Mouse (Mus musculus): ENCODE measurements around the gene Cradd. TPM values are rescaled to one million over a fixed set of nuclear protein-coding genes. Genes with fewer than 3 reads are reported as not detected.

Gene Cradd
- polyA plus RNA-seq, 1 experiment from 2014 or later, result 15.6 TPM

GRCm38 (mm10) chr10:95245680-95245982, 78.3 kb downstream of the Cradd start:
- 0 out of 2 replicates have a peak overlapping the region, but pooled peaks have one; percentile 12 for H3K27ac ChIP-seq (ENCODE audit: low read depth)
- H3K9me3 ChIP-seq (ENCODE audit: low read depth, low read length), result no peaks in the 10 kb centered on the region
- no peak overlapping the region for H3K9ac ChIP-seq
- H3K4me3 ChIP-seq (ENCODE audit: low read depth, low read length), result no peak overlapping the region
- ATAC-seq (ENCODE audit: insufficient read depth) (peak; percentile 73; the same call in 1 of the 2 replicates), DNase-seq (peak; percentile 69)
- no peaks in the 10 kb centered on the region for H3K36me3 ChIP-seq (ENCODE audit: insufficient read depth)
- no peaks in the 10 kb centered on the region for H3K27me3 ChIP-seq (ENCODE audit: insufficient read depth, low read length)
- TF ChIP-seq CTCF (IDR thresholded peaks at IDR 0.05; ENCODE audit: low read depth), result peak; percentile 64
- WGBS, result 36% methylated on average over 2 of the region's 2 CpGs
- peaks cover 6% of the 10 kb centered on the region; the same call in 1 of the 2 replicates for H3K4me1 ChIP-seq (ENCODE audit: insufficient read depth)
- H3K4me2 ChIP-seq, result no peak overlapping the region

- Histone ChIP-seq H3K4me3 (ENCODE audit: low read depth, low read length) (no peak overlapping the region), H3K9me3 (ENCODE audit: low read depth, low read length) (no peaks in the 10 kb centered on the region), H3K27ac (ENCODE audit: low read depth) (no peak overlapping the region), H3K9ac (no peak overlapping the region), H3K36me3 (ENCODE audit: insufficient read depth) (no peaks in the 10 kb centered on the region), H3K27me3 (ENCODE audit: insufficient read depth, low read length) (no peaks in the 10 kb centered on the region), H3K4me2 (no peak overlapping the region), H3K4me1 (ENCODE audit: insufficient read depth) (peaks cover 6% of the 10 kb centered on the region; the same call in 1 of the 2 replicates)
- 47% methylated on average over 23 of the region's 23 CpGs for WGBS
- DNase-seq (no peak), ATAC-seq (ENCODE audit: insufficient read depth) (peak; percentile 26; the same call in 1 of the 2 replicates)
- no peak for TF ChIP-seq CTCF (IDR thresholded peaks at IDR 0.05; ENCODE audit: low read depth)
These were observed 78.8 kb downstream of the Cradd start for GRCm38 (mm10) chr10:95244961-95245679.

GRCm38 (mm10) chr10:95239196-95240069, 84.5 kb downstream of the Cradd start:
- no peaks in the 10 kb centered on the region for H3K36me3 ChIP-seq (ENCODE audit: insufficient read depth)
- H3K4me1 ChIP-seq (ENCODE audit: insufficient read depth), result peaks cover 4% of the 10 kb centered on the region; the same call in 1 of the 2 replicates
- DNase-seq (no peak), ATAC-seq (ENCODE audit: insufficient read depth) (no peak)
- WGBS, result 60% methylated on average over 13 of the region's 13 CpGs
- TF ChIP-seq CTCF (IDR thresholded peaks at IDR 0.05; ENCODE audit: low read depth), result no peak
- H3K4me2 ChIP-seq, result no peak overlapping the region
- no peak overlapping the region for H3K9ac ChIP-seq
- H3K9me3 ChIP-seq (ENCODE audit: low read depth, low read length), result no peaks in the 10 kb centered on the region
- no peak overlapping the region for H3K4me3 ChIP-seq (ENCODE audit: low read depth, low read length)
- no peak overlapping the region for H3K27ac ChIP-seq (ENCODE audit: low read depth)
- H3K27me3 ChIP-seq (ENCODE audit: insufficient read depth, low read length), result no peaks in the 10 kb centered on the region

GRCm38 (mm10) chr10:95238667-95239066, 85.3 kb downstream of the Cradd start:
- Histone ChIP-seq H3K4me2 (no peak overlapping the region), H3K4me1 (ENCODE audit: insufficient read depth) (peaks cover 4% of the 10 kb centered on the region; the same call in 1 of the 2 replicates), H3K9ac (no peak overlapping the region), H3K4me3 (ENCODE audit: low read depth, low read length) (no peak overlapping the region), H3K27me3 (ENCODE audit: insufficient read depth, low read length) (no peaks in the 10 kb centered on the region), H3K27ac (ENCODE audit: low read depth) (no peak overlapping the region), H3K36me3 (ENCODE audit: insufficient read depth) (no peaks in the 10 kb centered on the region), H3K9me3 (ENCODE audit: low read depth, low read length) (no peaks in the 10 kb centered on the region)
- no peak for TF ChIP-seq CTCF (IDR thresholded peaks at IDR 0.05; ENCODE audit: low read depth)
- 56% methylated on average over 2 of the region's 2 CpGs for WGBS
- ATAC-seq (ENCODE audit: insufficient read depth) (no peak), DNase-seq (no peak)

GRCm38 (mm10) chr10:95236226-95236625, 87.7 kb downstream of the Cradd start:
- Histone ChIP-seq H3K9me3 (ENCODE audit: low read depth, low read length) (no peaks in the 10 kb centered on the region), H3K27me3 (ENCODE audit: insufficient read depth, low read length) (no peaks in the 10 kb centered on the region), H3K4me2 (no peak overlapping the region), H3K27ac (ENCODE audit: low read depth) (no peak overlapping the region), H3K36me3 (ENCODE audit: insufficient read depth) (no peaks in the 10 kb centered on the region), H3K4me3 (ENCODE audit: low read depth, low read length) (no peak overlapping the region), H3K4me1 (ENCODE audit: insufficient read depth) (peaks cover 13% of the 10 kb centered on the region), H3K9ac (no peak overlapping the region)
- no peak for TF ChIP-seq CTCF (IDR thresholded peaks at IDR 0.05; ENCODE audit: low read depth)
- 47% methylated on average over 8 of the region's 8 CpGs for WGBS
- ATAC-seq (ENCODE audit: insufficient read depth) (no peak), DNase-seq (peak; percentile 33)

GRCm38 (mm10) chr10:95234661-95235060, 89.3 kb downstream of the Cradd start:
- no peak for TF ChIP-seq CTCF (IDR thresholded peaks at IDR 0.05; ENCODE audit: low read depth)

GRCm38 (mm10) chr10:95233044-95233443, 90.9 kb downstream of the Cradd start:
- TF ChIP-seq CTCF (IDR thresholded peaks at IDR 0.05; ENCODE audit: low read depth), result no peak
- Histone ChIP-seq H3K9ac (no peak overlapping the region), H3K4me3 (ENCODE audit: low read depth, low read length) (no peak overlapping the region), H3K27ac (ENCODE audit: low read depth) (peak overlapping the region; percentile 76), H3K27me3 (ENCODE audit: insufficient read depth, low read length) (no peaks in the 10 kb centered on the region), H3K4me2 (peak overlapping the region; percentile 0; the same call in 1 of the 2 replicates), H3K4me1 (ENCODE audit: insufficient read depth) (peaks cover 13% of the 10 kb centered on the region), H3K9me3 (ENCODE audit: low read depth, low read length) (no peaks in the 10 kb centered on the region), H3K36me3 (ENCODE audit: insufficient read depth) (no peaks in the 10 kb centered on the region)
- peak; percentile 49 for DNase-seq
- 54% methylated on average over 10 of the region's 10 CpGs for WGBS
- peak; percentile 69; the same call in 1 of the 2 replicates for ATAC-seq (ENCODE audit: insufficient read depth)

More at GRCm38 (mm10) chr10:95234661-95235060, 89.3 kb downstream of the Cradd start:
- H3K9me3 ChIP-seq (ENCODE audit: low read depth, low read length), result no peaks in the 10 kb centered on the region
- ATAC-seq (ENCODE audit: insufficient read depth), result no peak
- no peaks in the 10 kb centered on the region for H3K27me3 ChIP-seq (ENCODE audit: insufficient read depth, low read length)
- H3K27ac ChIP-seq (ENCODE audit: low read depth), result no peak overlapping the region
- H3K4me1 ChIP-seq (ENCODE audit: insufficient read depth), result peaks cover 13% of the 10 kb centered on the region
- H3K36me3 ChIP-seq (ENCODE audit: insufficient read depth), result no peaks in the 10 kb centered on the region
- H3K4me2 ChIP-seq, result no peak overlapping the region
- no peak overlapping the region for H3K4me3 ChIP-seq (ENCODE audit: low read depth, low read length)
- H3K9ac ChIP-seq, result no peak overlapping the region
- WGBS, result 63% methylated on average over 3 of the region's 3 CpGs
- DNase-seq, result no peak

All from lung, embryonic 14.5 days (tissue).